Mouse (Mus musculus): Measurements from ENCODE around the gene Vmn1r210. TPM values are rescaled to one million over a fixed set of nuclear protein-coding genes. Genes with fewer than 3 reads are reported as not detected.

The Vmn1r210 gene
- polyA plus RNA-seq (2012; rRNA removed; ENCODE audit: low replicate concordance), result not detected in 2 replicates

DNA sequence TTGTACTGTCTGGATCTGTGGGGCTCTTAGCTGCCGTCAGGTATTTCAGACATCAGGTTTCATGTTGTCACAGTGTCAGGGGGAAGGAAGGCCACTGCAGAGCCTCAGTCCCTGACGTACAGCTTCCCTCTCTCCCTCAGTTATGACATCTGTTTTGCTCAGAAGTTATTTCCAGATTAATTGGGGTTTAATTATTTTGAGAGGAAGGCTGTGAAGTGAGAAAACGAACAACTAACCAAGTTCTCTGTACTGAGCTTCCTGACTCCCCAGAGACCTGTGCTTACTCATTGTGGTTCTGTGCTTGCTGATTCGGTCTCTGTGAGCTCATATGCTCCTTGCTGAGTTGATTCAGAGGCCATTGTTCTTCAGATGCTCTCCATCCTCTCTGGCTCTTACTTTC, at the start of gene Vmn1r210:
Gene Vmn1r210 (minus strand): TSS at position 101 of the 400 bp plus-strand sequence.

DNA sequence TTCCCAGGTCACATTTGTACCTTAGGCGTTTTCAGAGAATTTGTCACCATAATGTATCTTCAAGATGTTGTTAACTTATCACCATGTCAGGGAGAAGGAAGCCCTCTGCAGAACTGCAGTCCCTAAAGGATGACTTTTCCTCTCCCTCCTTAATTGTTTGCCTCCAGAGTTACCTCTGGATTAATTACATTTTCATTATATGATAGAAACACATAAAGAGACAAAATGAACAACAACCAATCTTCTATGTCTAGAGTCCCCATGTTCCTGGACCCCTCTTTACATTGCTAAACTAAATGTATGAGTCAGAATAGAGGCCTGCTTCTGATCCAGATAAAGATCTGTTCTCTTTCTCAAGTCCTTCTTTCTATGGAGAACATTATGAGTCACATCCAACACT, 26.3 kb upstream of the Vmn1r210 start, which contains the start of gene Vmn1r211:
Gene Vmn1r211 (minus strand): TSS at position 101 of the 400 bp plus-strand sequence.

DNA sequence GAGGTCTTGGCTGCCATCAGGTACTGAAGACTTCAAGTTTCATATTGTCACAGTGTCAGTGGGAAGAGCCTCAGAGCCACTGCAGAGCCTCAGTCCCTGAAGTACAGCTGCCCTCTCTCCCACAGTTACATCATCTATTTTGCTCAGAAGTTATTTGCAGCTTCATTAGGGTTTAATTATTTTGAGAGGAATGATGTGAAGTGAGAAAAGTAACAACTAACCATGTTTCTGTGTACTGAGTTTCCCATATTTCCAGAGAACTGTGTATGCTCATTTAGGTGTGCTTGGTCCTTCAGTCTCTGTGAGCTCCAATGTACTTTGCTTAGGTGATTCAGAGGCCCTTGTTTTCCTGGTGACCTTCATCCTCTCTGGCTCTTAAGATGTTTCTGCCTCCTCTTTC, 21.6 kb downstream of the Vmn1r210 start, which contains the start of gene Vmn1r209:
Gene Vmn1r209 (minus strand): TSS at position 101 of the 400 bp plus-strand sequence.

DNA sequence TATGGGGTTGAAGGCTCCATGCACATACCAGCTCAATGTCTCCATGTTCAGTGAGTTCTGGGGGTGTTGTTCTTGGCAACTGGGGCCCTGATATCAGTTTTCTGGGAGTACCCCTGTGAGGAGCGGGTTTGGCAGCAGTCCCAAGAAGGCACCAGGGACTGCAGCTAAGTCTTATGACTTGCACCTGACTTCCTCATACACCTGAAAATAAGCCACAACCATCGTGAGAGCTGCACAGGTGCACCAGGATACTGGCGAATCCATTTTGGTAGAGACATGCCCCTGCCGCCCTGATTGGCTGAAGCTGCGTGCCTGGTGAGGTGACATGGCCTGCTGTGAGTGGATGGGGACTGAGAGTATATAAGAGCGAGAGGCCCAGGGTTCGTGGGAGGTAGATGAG, 53.8 kb downstream of the Vmn1r210 start, which contains the start of gene Vmn1r208:
Gene Vmn1r208 (minus strand): TSS at position 101 of the 400 bp plus-strand sequence.

Other genes with a start within 250 kb of the Vmn1r210 start
- gene Vmn1r205, start 238.3 kb downstream of the Vmn1r210 start, polyA plus RNA-seq (2012; rRNA removed; ENCODE audit: low replicate concordance), result not detected in 2 replicates
- gene Vmn1r206, start 207.1 kb downstream of the Vmn1r210 start, polyA plus RNA-seq (2012; rRNA removed; ENCODE audit: low replicate concordance), result not detected in 2 replicates
- gene Vmn1r207-ps, start 101.7 kb downstream of the Vmn1r210 start, polyA plus RNA-seq (2012; rRNA removed; ENCODE audit: low replicate concordance), result not detected in 2 replicates
- gene Vmn1r208, start 53.9 kb downstream of the Vmn1r210 start, polyA plus RNA-seq (2012; rRNA removed; ENCODE audit: low replicate concordance), result not detected in 2 replicates
- gene Vmn1r209, start 21.7 kb downstream of the Vmn1r210 start, polyA plus RNA-seq (2012; rRNA removed; ENCODE audit: low replicate concordance), result not detected in 2 replicates
- not detected in 2 replicates for gene Vmn1r211, start 26.2 kb upstream of the Vmn1r210 start, polyA plus RNA-seq (2012; rRNA removed; ENCODE audit: low replicate concordance)
- not detected in 2 replicates for gene Vmn1r212, start 52.9 kb upstream of the Vmn1r210 start, polyA plus RNA-seq (2012; rRNA removed; ENCODE audit: low replicate concordance)
- not detected in 2 replicates for gene Vmn1r213, start 176.3 kb upstream of the Vmn1r210 start, polyA plus RNA-seq (2012; rRNA removed; ENCODE audit: low replicate concordance)
- gene Vmn1r214, start 199.1 kb upstream of the Vmn1r210 start, polyA plus RNA-seq (2012; rRNA removed; ENCODE audit: low replicate concordance), result not detected in 2 replicates
- not detected in 2 replicates for gene Vmn1r215, start 236.7 kb upstream of the Vmn1r210 start, polyA plus RNA-seq (2012; rRNA removed; ENCODE audit: low replicate concordance)

Data from mammary gland, adult 2 months (tissue).